Mouse (Mus musculus): ENCODE results near the gene Acadm. TPM values are rescaled to one million over a fixed set of nuclear protein-coding genes. Genes with fewer than 3 reads are reported as not detected.

Acadm gene
- polyA plus RNA-seq, 1 experiment = 0.07 TPM

GRCm38 (mm10) chr3:153968549-153968948, 24.1 kb upstream of the Acadm start:
- Histone ChIP-seq H3K9me3 (ENCODE audit: control insufficient read depth, low read length) (peaks cover 7% of the 10 kb centered on the region), H3K4me3 (replicated peaks) (no peak overlapping the region)

DNA sequence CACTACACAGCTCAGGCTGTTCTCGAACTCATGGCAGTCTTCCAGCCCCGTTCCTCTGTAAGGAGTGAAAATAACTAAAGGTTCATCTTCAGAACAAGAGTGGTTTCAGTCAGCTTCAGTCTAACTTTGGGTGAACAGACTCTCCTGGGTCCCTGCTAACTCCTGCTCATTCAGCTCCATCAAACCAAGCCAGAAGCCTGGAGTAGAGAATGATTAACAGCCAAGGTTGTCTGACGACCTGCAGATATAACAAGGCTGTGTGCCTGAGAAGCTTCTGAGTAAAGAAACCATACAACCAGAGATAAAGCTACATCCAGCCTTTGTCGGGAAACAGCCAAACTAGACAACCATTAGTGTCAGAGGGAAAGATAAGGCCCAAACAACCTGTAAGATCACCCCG, 23.0 kb upstream of the Acadm start:
- H3K9me3 ChIP-seq (ENCODE audit: control insufficient read depth, low read length) = peaks cover 4% of the 10 kb centered on the region
- no peaks in the 10 kb centered on the region for H3K36me3 ChIP-seq (ENCODE audit: control insufficient read depth)
- peaks cover 24% of the 10 kb centered on the region for H3K27me3 ChIP-seq (ENCODE audit: control insufficient read depth)
- H3K4me3 ChIP-seq (replicated peaks) = no peak overlapping the region
- TF ChIP-seq GATA1 (IDR thresholded peaks at IDR 0.05; ENCODE audit: low read length) = no peak
- no peak for TF ChIP-seq TAL1 (IDR thresholded peaks at IDR 0.05; ENCODE audit: low read length)
- peaks cover 2% of the 10 kb centered on the region for H3K4me1 ChIP-seq (ENCODE audit: control insufficient read depth)

More at GRCm38 (mm10) chr3:153968549-153968948, 24.1 kb upstream of the Acadm start:
- Histone ChIP-seq H3K4me1 (ENCODE audit: control insufficient read depth) (peaks cover 4% of the 10 kb centered on the region), H3K27me3 (ENCODE audit: control insufficient read depth) (peaks cover 35% of the 10 kb centered on the region), H3K36me3 (ENCODE audit: control insufficient read depth) (no peaks in the 10 kb centered on the region)
- TF ChIP-seq TAL1 (IDR thresholded peaks at IDR 0.05; ENCODE audit: low read length) = no peak
- no peak for TF ChIP-seq GATA1 (IDR thresholded peaks at IDR 0.05; ENCODE audit: low read length)

DNA sequence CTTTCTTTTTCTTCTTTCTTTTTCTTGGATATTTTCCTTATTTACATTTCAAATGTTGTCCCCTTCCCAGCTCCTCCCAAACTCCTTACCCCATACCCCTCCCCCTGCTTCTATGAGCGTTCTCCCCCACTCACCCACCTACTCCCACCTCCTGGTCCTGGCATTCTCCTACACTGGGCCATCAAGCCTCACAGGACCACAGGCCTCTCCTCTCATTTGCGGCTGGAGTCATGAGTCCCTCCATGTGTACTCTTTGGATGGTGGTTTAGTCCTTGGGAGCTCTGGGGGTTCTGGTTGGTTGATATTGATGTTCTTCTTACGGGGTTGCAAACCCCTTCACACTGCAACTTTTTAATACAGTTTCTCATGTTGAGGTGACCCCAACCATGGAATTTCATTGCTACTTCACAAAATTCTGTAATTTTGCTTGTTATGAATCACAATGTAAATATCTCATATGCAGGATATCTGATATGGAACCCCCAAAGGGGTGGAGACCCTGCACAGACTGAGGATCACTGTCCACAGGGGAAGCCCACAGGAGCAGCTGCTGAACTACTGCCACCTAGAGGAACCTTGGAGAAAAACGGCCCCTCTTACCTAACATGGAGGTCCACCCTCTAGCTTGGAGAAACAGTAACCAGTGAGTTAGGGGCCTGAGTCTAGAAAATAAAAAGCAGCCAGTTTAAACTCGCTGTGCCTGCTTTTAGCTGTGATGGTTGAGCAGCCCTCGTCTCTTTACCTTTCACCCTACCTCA, 17.4 kb upstream of the Acadm start:
- Histone ChIP-seq H3K4me1 (ENCODE audit: control insufficient read depth) (no peaks in the 10 kb centered on the region), H3K9me3 (ENCODE audit: control insufficient read depth, low read length) (peaks cover 2% of the 10 kb centered on the region), H3K4me3 (replicated peaks) (no peak overlapping the region), H3K36me3 (ENCODE audit: control insufficient read depth) (no peaks in the 10 kb centered on the region), H3K27me3 (ENCODE audit: control insufficient read depth) (no peaks in the 10 kb centered on the region)
- TF ChIP-seq GATA1 (IDR thresholded peaks at IDR 0.05; ENCODE audit: low read length) = no peak
- TF ChIP-seq TAL1 (IDR thresholded peaks at IDR 0.05; ENCODE audit: low read length) = no peak

DNA sequence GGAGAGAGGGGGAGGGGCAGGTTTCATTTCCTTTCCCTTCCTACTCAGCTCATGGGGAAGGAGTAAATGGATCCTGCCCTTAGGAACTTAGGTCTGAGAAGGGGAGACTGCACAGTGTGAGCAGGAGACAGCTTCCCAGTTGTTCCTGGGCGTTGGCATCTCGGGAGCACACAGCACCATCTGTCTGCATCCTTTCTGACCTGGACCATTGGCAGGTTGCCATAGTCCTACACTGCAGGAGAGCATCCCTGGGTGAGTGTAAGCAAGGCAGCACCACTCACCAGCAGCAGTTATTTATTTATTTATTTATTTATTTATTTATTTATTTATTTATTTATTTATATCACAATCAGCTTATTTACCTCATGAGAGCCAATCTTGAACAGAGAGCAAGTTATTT, 16.5 kb upstream of the Acadm start:
- Histone ChIP-seq H3K36me3 (ENCODE audit: control insufficient read depth) (no peaks in the 10 kb centered on the region), H3K27me3 (ENCODE audit: control insufficient read depth) (no peaks in the 10 kb centered on the region), H3K9me3 (ENCODE audit: control insufficient read depth, low read length) (peaks cover 2% of the 10 kb centered on the region), H3K4me3 (replicated peaks) (no peak overlapping the region), H3K4me1 (ENCODE audit: control insufficient read depth) (no peaks in the 10 kb centered on the region)
- TF ChIP-seq GATA1 (IDR thresholded peaks at IDR 0.05; ENCODE audit: low read length) = no peak
- TF ChIP-seq TAL1 (IDR thresholded peaks at IDR 0.05; ENCODE audit: low read length) = no peak

DNA sequence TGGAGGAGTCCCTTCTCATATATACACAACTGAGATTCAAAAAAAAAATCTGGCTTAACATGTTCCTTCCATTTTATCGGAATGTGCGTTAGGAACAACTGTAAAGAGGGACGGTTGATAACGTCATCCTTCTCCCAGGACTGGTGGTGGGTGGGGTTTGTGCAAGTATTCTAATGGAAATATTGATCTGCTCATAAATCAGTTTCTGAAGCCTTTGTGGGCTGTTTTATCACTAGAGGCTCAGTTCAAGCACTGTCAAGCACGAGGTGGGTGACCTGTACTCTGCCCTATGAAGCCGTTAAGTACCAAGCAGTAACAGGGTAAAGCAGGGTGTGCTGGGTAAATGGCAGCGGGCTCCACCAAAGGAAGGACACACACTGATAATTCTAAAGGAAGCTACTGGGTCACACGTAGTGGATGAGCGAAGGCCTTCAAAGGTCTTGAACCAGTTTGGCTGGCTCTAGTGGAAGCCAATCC, 15.3 kb upstream of the Acadm start:
- no peak overlapping the region for H3K4me3 ChIP-seq (replicated peaks)
- no peaks in the 10 kb centered on the region for H3K4me1 ChIP-seq (ENCODE audit: control insufficient read depth)
- H3K9me3 ChIP-seq (ENCODE audit: control insufficient read depth, low read length) = peaks cover 2% of the 10 kb centered on the region
- TF ChIP-seq TAL1 (IDR thresholded peaks at IDR 0.05; ENCODE audit: low read length) (no peak), GATA1 (IDR thresholded peaks at IDR 0.05; ENCODE audit: low read length) (no peak)
- peaks cover 5% of the 10 kb centered on the region for H3K27me3 ChIP-seq (ENCODE audit: control insufficient read depth)
- H3K36me3 ChIP-seq (ENCODE audit: control insufficient read depth) = no peaks in the 10 kb centered on the region

DNA sequence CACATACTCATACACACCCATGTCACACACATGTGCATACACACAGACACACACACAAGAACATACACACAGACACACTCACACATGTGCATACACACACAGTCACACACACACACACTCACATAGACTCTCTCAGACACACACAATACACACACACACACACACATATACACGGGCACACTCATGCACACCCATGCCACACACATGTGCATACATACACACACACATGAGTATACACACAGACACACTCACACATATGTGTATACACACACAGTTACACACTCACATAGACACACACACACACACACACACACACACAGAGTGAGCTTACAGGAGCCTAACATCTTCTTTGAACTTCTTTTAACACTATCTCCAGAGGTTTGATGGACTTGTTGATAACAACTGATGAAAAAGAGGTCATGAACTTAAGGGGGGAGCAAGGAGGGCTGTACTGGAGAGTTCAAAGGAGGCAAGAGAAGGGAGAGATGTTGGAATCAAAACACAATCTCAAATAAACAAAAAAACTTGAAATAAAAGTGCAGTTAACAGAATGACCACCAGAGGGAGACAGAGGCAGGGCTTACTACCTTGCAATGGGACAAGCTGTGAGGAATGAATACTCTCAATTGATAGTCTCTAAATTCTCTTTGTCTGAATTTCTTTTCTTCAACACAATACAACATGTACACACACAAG, 14.8 kb upstream of the Acadm start:
- Histone ChIP-seq H3K9me3 (ENCODE audit: control insufficient read depth, low read length) (peaks cover under 1% of the 10 kb centered on the region), H3K36me3 (ENCODE audit: control insufficient read depth) (no peaks in the 10 kb centered on the region), H3K4me1 (ENCODE audit: control insufficient read depth) (no peaks in the 10 kb centered on the region), H3K4me3 (replicated peaks) (no peak overlapping the region), H3K27me3 (ENCODE audit: control insufficient read depth) (peaks cover 5% of the 10 kb centered on the region)
- TF ChIP-seq GATA1 (IDR thresholded peaks at IDR 0.05; ENCODE audit: low read length) = no peak
- TF ChIP-seq TAL1 (IDR thresholded peaks at IDR 0.05; ENCODE audit: low read length) = no peak

GRCm38 (mm10) chr3:153957916-153958315, 13.5 kb upstream of the Acadm start:
- Histone ChIP-seq H3K36me3 (ENCODE audit: control insufficient read depth) (no peaks in the 10 kb centered on the region), H3K4me3 (replicated peaks) (no peak overlapping the region), H3K4me1 (ENCODE audit: control insufficient read depth) (no peaks in the 10 kb centered on the region), H3K9me3 (ENCODE audit: control insufficient read depth, low read length) (no peaks in the 10 kb centered on the region), H3K27me3 (ENCODE audit: control insufficient read depth) (peaks cover 5% of the 10 kb centered on the region)
- no peak for TF ChIP-seq GATA1 (IDR thresholded peaks at IDR 0.05; ENCODE audit: low read length)
- no peak for TF ChIP-seq TAL1 (IDR thresholded peaks at IDR 0.05; ENCODE audit: low read length)

DNA sequence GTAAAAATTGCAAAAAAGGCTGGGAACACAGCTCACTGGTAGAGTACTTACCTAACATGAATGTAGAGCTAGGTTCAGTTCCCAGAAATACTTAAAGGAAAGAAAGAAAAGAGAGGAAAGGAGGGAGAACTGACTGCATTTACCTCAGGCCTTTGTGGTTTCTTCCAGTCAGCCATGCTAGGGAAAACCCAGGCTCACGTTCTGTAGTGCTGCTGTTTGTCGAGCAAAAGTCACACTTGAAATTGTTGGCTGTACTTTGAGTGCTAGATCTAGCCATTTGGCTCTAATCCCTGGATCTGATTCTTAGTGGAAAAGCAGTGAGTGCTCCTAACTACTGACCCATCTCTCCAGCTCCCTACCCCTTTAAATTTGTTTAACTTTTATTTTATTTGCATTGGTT, 3.7 kb upstream of the Acadm start:
- peaks cover 26% of the 10 kb centered on the region for H3K4me1 ChIP-seq (ENCODE audit: control insufficient read depth)
- H3K9me3 ChIP-seq (ENCODE audit: control insufficient read depth, low read length) = no peaks in the 10 kb centered on the region
- H3K36me3 ChIP-seq (ENCODE audit: control insufficient read depth) = no peaks in the 10 kb centered on the region
- TF ChIP-seq TAL1 (IDR thresholded peaks at IDR 0.05; ENCODE audit: low read length) (no peak), GATA1 (IDR thresholded peaks at IDR 0.05; ENCODE audit: low read length) (no peak)
- H3K27me3 ChIP-seq (ENCODE audit: control insufficient read depth) = no peaks in the 10 kb centered on the region
- H3K4me3 ChIP-seq (replicated peaks) = no peak overlapping the region

DNA sequence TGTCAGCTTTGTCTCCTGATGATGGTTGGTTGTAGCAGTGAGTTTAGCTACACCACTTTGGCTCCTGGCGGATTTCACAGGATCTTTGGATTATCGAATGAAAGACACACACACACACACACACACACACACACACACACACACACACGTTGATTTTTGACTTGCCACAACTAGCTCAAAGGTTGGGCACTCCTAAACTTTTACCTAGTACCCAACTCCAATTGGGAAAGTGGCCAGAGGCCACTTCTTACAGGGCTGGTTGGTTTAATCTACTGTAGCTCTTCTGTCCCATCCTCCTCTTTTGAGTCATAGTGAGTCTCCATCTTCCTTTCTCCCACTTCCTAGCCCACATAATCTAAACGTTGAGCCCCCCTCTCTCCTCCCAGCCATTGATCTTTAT, 2.8 kb upstream of the Acadm start:
- Histone ChIP-seq H3K36me3 (ENCODE audit: control insufficient read depth) (no peaks in the 10 kb centered on the region), H3K27me3 (ENCODE audit: control insufficient read depth) (no peaks in the 10 kb centered on the region), H3K4me1 (ENCODE audit: control insufficient read depth) (peaks cover 35% of the 10 kb centered on the region), H3K9me3 (ENCODE audit: control insufficient read depth, low read length) (no peaks in the 10 kb centered on the region), H3K4me3 (replicated peaks) (no peak overlapping the region)
- TF ChIP-seq TAL1 (IDR thresholded peaks at IDR 0.05; ENCODE audit: low read length) = no peak
- TF ChIP-seq GATA1 (IDR thresholded peaks at IDR 0.05; ENCODE audit: low read length) = no peak

All from erythroblast, embryonic 14.5 days (primary cell).